Mouse (Mus musculus) liver, adult 2 months (tissue): ENCODE results near the gene Chst5.

ENCODE experiments used
- CTCF ChIP-seq: fragments of 200-500 bp; IDR thresholded peaks from 2 replicates; pipeline ENCODE4 v1.5.1; 2011; ENCODE audit warnings: low read depth, low read length, control low read depth
- POLR2A ChIP-seq: fragments of 200-500 bp; IDR thresholded peaks from 2 replicates; pipeline ENCODE4 v1.6.1; 2011; ENCODE audit warnings: low read length, control low read depth; ENCODE audit not compliant: insufficient read depth; ENCODE audit errors: extremely low read depth

GRCm38 (mm10) chr8:111868664-111869063 lies 41.6 kb downstream of the Chst5 start:
- TF ChIP-seq CTCF = no peak
- TF ChIP-seq POLR2A = no peak
